Mouse (Mus musculus): ENCODE data around the gene Arl5c.

The Arl5c gene

GRCm38 (mm10) chr11:97995564-97996288 lies at the start of gene Arl5c:
Arl5c (minus strand) TSS chr11:97996181.
- DNase-seq (ENCODE audit: extremely low spot score, low read depth, low spot score), result no peak

GRCm38 (mm10) chr11:98045596-98045995 lies 49.6 kb upstream of the Arl5c start:
- no peak for DNase-seq (ENCODE audit: extremely low spot score, low read depth, low spot score)

- no peak for DNase-seq (ENCODE audit: extremely low spot score, low read depth, low spot score)
These were observed 48.1 kb upstream of the Arl5c start for GRCm38 (mm10) chr11:98044074-98044473.

- no peak for DNase-seq (ENCODE audit: extremely low spot score, low read depth, low spot score)
These were observed 46.8 kb upstream of the Arl5c start for GRCm38 (mm10) chr11:98042741-98043140.

GRCm38 (mm10) chr11:98040975-98041374 lies 45.0 kb upstream of the Arl5c start:
- no peak for DNase-seq (ENCODE audit: extremely low spot score, low read depth, low spot score)

- DNase-seq (ENCODE audit: extremely low spot score, low read depth, low spot score), result no peak
These were observed 41.9 kb upstream of the Arl5c start for GRCm38 (mm10) chr11:98037871-98038270.

- no peak for DNase-seq (ENCODE audit: extremely low spot score, low read depth, low spot score)
These were observed 40.0 kb upstream of the Arl5c start for GRCm38 (mm10) chr11:98035977-98036377.

GRCm38 (mm10) chr11:98034840-98035239 lies 38.9 kb upstream of the Arl5c start:
- DNase-seq (ENCODE audit: extremely low spot score, low read depth, low spot score), result no peak

GRCm38 (mm10) chr11:98034061-98034460 lies 38.1 kb upstream of the Arl5c start:
- no peak for DNase-seq (ENCODE audit: extremely low spot score, low read depth, low spot score)

- peak; percentile 81 for DNase-seq (ENCODE audit: extremely low spot score, low read depth, low spot score)
These were observed 35.4 kb upstream of the Arl5c start for GRCm38 (mm10) chr11:98031443-98031770.

GRCm38 (mm10) chr11:98030701-98031442 lies 34.9 kb upstream of the Arl5c start:
- DNase-seq (ENCODE audit: extremely low spot score, low read depth, low spot score), result no peak

GRCm38 (mm10) chr11:98027785-98028184 lies 31.8 kb upstream of the Arl5c start:
- DNase-seq (ENCODE audit: extremely low spot score, low read depth, low spot score), result no peak

- DNase-seq (ENCODE audit: extremely low spot score, low read depth, low spot score), result no peak
These were observed 31.3 kb upstream of the Arl5c start for GRCm38 (mm10) chr11:98027297-98027688.

GRCm38 (mm10) chr11:98026570-98027296 lies 30.8 kb upstream of the Arl5c start, which contains the start of gene Rpl19:
Rpl19 (plus strand) TSS chr11:98026710.
- DNase-seq (ENCODE audit: extremely low spot score, low read depth, low spot score), result peak; percentile 99

GRCm38 (mm10) chr11:98026248-98026569 lies 30.2 kb upstream of the Arl5c start:
- no peak for DNase-seq (ENCODE audit: extremely low spot score, low read depth, low spot score)

GRCm38 (mm10) chr11:98024516-98024915 lies 28.5 kb upstream of the Arl5c start:
- no peak for DNase-seq (ENCODE audit: extremely low spot score, low read depth, low spot score)

- DNase-seq (ENCODE audit: extremely low spot score, low read depth, low spot score), result no peak
These were observed 26.8 kb upstream of the Arl5c start, which contains the start of gene Cacnb1 for GRCm38 (mm10) chr11:98022555-98023371. Cacnb1 (minus strand) TSS chr11:98023034.

GRCm38 (mm10) chr11:98022253-98022554 lies 26.2 kb upstream of the Arl5c start:
- no peak for DNase-seq (ENCODE audit: extremely low spot score, low read depth, low spot score)

- no peak for DNase-seq (ENCODE audit: extremely low spot score, low read depth, low spot score)
These were observed 25.7 kb upstream of the Arl5c start for GRCm38 (mm10) chr11:98021565-98022252.

GRCm38 (mm10) chr11:98021118-98021517 lies 25.1 kb upstream of the Arl5c start:
- no peak for DNase-seq (ENCODE audit: extremely low spot score, low read depth, low spot score)

GRCm38 (mm10) chr11:98020710-98021109 lies 24.7 kb upstream of the Arl5c start:
- no peak for DNase-seq (ENCODE audit: extremely low spot score, low read depth, low spot score)

Measured in hindlimb bud, embryonic 11.5 days (tissue).